Mouse (Mus musculus) neural tube, embryonic 10.5 days (tissue): Measurements from ENCODE around the gene Atp2a1.

ENCODE experiments used
- DNase-seq: peaks from one replicate; pipeline ENCODE4 v3.0.0-alpha.2; 2017; ENCODE audit warnings: low spot score; ENCODE audit errors: extremely low spot score

Atp2a1 gene

DNA sequence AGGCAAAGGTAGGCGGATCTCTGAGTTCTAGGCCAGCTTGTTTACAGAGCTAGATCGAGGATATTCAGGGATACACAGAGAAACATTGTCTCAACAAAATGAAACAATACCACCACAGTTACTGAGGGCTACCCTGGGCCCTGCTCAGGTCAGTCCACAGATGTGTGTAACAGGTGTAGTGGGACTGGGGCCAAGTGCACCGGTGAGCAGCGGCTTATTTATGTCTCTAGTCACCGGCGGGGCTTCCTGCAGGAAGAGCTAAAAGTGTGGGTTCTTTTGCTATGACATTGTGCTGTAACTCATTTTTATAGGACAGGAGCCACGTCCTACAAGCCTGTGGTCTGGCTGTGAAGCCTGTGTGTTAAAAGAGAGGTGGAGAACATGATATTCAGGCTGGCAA lies 9.0 kb downstream of the Atp2a1 start:
- no peak for DNase-seq

GRCm38 (mm10) chr7:126452244-126452643 lies 10.7 kb downstream of the Atp2a1 start:
- DNase-seq = no peak

GRCm38 (mm10) chr7:126450641-126451040 lies 12.3 kb downstream of the Atp2a1 start:
- no peak for DNase-seq

GRCm38 (mm10) chr7:126449991-126450390 lies 12.9 kb downstream of the Atp2a1 start:
- no peak for DNase-seq

- DNase-seq = no peak
These were observed 14.4 kb downstream of the Atp2a1 start for GRCm38 (mm10) chr7:126448481-126448880.

- no peak for DNase-seq
These were observed 16.7 kb downstream of the Atp2a1 start for GRCm38 (mm10) chr7:126446217-126446616.

DNA sequence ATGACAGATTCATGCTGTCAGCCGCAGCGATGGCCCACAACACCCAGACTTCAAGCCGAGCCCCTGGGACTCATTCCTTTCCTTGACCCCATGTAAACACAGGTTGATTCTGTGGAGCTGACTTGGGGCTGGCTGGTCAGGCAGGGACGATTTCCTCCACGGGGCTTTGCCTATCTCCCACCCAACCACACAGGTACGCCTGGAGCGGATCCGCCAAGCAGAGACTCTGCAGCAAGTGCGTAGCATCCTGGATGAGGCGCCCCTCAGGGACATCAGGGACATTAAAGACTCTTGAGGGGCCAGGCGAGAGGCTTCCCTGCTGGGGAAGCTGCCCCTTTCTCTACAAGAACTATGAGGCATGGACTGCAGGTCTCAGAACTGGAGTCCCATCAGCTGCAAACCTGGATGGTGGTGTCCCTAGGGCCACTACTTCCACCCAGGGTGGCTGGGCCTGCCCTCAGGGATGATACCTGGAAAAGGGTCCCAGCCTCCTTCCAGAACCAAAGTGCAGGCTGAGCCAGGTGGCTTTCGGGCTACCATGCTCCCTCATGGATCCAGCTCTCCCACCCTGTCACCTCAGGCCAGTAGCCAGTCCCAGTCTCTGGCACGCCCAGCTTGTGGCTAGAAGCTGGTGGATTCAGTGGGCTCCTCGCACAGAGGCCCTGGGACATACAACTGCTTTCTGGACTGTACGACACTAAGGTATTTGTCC lies 17.6 kb downstream of the Atp2a1 start:
- no peak for DNase-seq

DNA sequence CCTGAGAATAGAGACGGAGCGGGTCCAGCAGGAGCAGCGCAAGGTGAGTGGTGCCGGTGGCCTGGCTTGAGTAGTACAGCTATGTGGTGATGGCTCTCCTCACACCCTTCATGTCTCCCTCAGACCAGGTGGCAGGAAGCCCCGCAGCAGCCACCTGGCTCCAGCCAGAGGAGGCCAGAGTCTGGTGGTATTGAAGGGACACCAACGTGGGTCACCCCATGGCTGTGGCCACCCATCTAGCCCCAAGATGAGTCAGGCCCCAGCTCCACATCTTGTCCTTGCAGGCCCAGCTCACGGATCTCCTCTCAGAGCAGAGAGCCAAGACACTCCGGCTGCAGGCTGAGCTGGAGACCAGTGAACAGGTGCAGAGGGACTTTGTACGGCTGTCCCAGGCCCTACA lies 18.4 kb downstream of the Atp2a1 start:
- no peak for DNase-seq

DNA sequence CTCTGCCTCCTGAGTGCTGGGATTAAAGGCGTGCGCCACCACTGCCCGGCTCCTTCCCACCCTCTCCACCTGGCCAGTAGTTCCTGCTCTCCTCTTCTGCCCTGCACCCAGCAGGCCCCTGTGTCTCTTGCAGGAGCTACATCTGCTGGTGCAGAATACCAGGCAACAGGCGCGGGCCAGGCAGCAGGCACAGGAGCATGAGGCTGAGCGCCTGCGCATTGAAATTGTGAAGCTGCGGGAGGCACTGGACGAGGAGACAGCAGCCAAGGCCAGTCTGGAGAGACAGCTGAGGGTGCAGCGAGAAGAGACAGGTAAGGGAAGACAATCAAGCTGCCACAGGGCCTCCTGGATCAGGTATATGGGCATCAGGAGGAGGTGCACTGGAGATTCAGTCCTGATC lies 18.9 kb downstream of the Atp2a1 start:
- no peak for DNase-seq

DNA sequence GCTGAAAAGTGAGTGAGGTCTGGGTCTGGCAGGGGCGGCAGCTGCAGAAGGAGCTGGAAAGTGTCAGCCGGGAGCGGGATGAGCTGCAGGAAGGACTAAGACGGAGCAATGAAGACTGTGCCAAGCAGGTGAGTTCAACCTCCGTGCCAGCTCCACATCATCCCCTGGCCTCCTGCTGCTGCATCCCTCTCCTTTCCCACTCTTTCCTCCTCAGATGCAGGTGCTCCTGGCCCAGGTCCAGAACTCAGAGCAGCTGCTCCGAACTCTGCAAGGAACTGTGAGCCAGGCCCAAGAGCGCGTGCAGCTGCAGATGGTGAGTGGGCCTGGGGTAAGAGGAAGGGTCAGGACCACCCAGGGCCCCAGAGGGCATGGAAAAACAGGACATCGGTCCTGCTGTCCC lies 22.8 kb downstream of the Atp2a1 start:
- no peak for DNase-seq

GRCm38 (mm10) chr7:126436851-126437250 lies 26.1 kb downstream of the Atp2a1 start:
- peak; percentile 65 for DNase-seq

GRCm38 (mm10) chr7:126435801-126436200 lies 27.1 kb downstream of the Atp2a1 start:
- DNase-seq = no peak

DNA sequence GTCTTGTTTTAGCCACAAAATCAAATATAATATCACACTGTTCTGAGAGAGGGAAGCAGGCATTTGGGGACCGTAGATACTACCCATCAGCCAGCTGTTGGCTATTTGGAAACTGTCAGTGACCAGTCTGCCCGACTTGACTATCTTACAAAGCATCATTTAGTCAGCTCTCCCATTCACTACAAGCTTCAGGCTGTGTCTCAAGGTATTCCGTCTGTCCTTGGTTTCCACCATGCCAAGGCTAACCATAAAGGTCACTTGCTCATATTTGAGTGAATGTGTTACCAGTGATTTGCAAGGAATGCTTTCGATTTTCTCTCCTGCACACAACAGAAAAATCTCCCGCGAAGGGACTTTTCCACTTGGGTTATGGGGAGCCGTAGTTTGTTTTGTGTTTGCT lies 28.2 kb downstream of the Atp2a1 start:
- DNase-seq = no peak

- no peak for DNase-seq
These were observed 32.7 kb downstream of the Atp2a1 start for GRCm38 (mm10) chr7:126430167-126430566.

- no peak for DNase-seq
These were observed 33.4 kb downstream of the Atp2a1 start for GRCm38 (mm10) chr7:126429503-126429898.

DNA sequence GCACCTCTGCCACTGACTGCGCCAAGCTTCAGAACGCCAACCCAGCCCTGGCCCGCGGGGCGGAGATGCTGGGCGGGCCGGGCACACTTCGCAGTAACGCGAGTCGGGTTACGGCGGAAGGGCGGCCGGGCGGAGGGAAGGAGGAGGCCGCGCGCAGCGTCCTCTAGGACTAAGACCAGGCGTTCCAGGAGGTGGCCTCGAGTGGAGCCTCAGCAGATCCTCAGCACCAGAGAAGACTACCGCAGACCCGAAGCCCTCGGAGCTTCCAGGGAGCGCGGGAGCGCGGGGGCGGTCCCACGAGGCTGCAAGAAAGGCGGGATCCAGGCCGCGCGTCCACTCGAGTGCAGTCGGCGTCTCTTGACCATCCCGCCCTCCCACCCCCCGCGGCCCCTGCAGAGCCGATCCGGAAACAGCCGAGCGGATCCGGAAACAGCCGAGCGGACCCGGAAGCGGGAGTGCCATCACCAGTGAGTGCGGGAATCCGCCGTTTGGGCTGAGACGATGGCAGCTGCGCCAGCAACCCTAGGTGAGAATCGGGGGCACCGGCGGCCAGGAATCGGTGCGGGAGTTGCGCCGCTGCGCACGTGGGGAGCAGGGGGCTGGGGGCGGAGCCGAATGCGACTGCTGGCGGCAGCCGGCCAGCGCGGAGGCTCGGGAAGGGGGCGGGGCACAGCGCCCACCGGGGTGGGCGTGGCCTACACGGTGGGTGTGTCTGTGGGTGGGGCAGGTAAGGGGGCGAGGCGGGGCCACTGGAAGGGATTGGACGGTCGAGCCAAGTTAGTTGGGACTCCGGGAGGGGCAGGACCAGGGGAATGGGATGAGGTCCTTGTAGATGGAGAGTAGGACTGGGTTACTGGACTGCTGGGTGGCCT lies 34.0 kb downstream of the Atp2a1 start, which contains the start of gene Rabep2:
Gene Rabep2, plus strand, starts transcription at position 129 of the 872 bp plus-strand sequence.
- peak; percentile 100 for DNase-seq

DNA sequence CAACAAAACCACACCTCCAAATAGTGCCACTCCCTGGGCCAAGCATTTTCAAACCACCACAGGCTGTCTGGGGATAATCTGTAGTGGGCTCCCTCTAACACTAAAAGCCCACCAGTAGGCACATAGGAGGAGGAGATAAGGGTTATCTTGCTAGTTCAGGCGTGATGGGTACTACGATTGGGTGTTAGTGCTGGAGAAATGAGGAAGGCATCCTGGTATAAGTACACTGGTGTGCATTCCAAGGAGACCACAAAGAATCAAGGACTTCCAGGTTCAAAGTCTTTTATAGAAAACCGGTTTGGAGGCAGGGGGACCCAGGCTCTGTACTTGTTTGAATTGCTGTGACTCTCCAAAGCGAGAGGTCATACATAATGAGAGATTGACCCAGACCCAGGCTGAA lies 34.8 kb downstream of the Atp2a1 start:
- DNase-seq = no peak

GRCm38 (mm10) chr7:126427323-126427860 lies 35.5 kb downstream of the Atp2a1 start:
- DNase-seq = peak; percentile 16

DNA sequence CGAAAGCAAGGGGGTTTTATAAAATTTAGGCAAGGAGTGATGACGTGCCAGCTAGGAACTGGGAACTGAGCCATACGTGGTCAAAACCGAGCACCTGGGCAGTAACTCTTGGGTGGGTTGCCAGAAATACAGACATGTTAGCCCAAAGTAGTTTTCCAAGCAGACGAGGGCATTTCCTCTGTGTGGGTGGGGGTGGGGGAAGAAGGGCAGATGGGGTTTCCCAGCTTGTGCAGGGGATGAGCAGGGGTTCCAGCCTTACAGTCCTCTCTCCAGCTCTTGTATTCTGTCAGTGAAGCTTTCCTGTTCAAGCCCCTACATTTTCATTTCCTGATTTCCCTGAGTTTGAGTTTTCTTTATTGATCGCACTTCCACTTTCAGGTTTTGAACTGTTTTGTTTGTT lies 38.7 kb downstream of the Atp2a1 start:
- no peak for DNase-seq

DNA sequence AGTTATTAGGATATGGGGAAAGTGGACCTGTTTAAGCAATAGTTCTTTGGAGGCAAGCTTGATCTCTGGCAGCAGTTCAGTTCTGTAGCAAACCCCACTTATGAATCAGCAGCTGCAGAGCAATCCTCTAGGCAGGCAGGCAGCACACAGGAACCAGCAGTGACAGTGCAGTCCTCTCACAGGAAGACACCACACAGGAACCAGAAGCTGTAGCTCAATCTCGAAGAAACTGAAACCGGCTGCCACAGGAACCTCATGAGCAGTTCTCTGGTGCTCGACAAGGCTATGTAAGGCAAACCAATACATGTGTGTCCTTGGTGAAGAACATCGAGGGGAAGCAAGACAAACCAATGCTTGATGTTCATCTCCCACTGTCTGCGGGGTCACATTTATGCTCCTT lies 41.2 kb downstream of the Atp2a1 start:
- no peak for DNase-seq

- no peak for DNase-seq
These were observed 44.4 kb downstream of the Atp2a1 start for GRCm38 (mm10) chr7:126418496-126418895.

GRCm38 (mm10) chr7:126417606-126418005 lies 45.3 kb downstream of the Atp2a1 start:
- no peak for DNase-seq
